Mouse (Mus musculus): ENCODE measurements around the gene Hoxd1.

GRCm38 (mm10) chr2:74741979-74742277 is 20.9 kb upstream of the Hoxd1 start:
- TF ChIP-seq CTCF (IDR thresholded peaks at IDR 0.05; ENCODE audit: low read depth) (no peak), EP300 (IDR thresholded peaks at IDR 0.05; ENCODE audit: low read depth) (no peak)
